Mouse (Mus musculus) ES-Bruce4 (cell line): Measurements from ENCODE around the gene Gse1.

ENCODE experiments used
- CTCF ChIP-seq: IDR thresholded peaks from one replicate; pipeline ENCODE4 v1.8.1; 2011; ENCODE audit warnings: low read depth, low read length
- EP300 ChIP-seq: IDR thresholded peaks from 2 replicates; pipeline ENCODE4 v1.6.1; 2011; ENCODE audit warnings: low read depth, low read length; ENCODE audit not compliant: insufficient read depth
- POLR2A ChIP-seq: IDR thresholded peaks from one replicate; pipeline ENCODE4 v1.8.1; 2011; ENCODE audit warnings: low read length; ENCODE audit not compliant: insufficient read depth

- TF ChIP-seq CTCF: no peak
- no peak for TF ChIP-seq EP300
- no peak for TF ChIP-seq POLR2A
Observed at GRCm38 (mm10) chr8:120379015-120379414, 150.8 kb downstream of the Gse1 start.
